Mouse (Mus musculus): ENCODE data around the gene Klk15.

GRCm38 (mm10) chr7:43933440-43933839 lies at the start of gene Klk15:
- TF ChIP-seq GATA1 (IDR thresholded peaks at IDR 0.05; ENCODE audit: borderline replicate concordance, low read length): no peak
- no peak for TF ChIP-seq FLI1 (IDR thresholded peaks at IDR 0.05; ENCODE audit: low read length)

All from megakaryocyte, embryonic 14.5 days (primary cell).